Mouse (Mus musculus): Measurements from ENCODE around the gene Tmem235. TPM values are rescaled to one million over a fixed set of nuclear protein-coding genes. Genes with fewer than 3 reads are reported as not detected.

Tmem235 gene
- not detected for polyA plus RNA-seq (2017; shearing (Covaris generic))

DNA sequence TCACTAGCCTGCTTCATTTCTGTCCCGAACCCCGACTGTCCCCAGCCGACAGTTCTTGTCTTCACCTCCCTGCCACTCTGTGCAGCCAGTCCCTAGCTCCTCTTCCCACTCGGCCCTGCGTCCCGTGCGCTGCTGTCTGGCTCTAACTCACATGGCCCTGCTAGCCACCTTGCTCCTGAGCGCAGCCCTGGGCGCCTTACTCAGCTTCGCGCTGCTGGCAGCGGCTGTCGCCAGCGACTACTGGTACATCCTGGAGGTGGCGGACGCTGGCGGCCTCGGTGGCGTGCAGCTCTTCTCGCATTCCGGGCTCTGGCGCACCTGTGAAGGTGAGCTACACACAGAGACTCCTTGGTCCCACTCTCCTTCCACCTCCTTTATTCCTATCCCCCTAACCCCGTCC lies at the start of gene Tmem235:
Tmem235 (plus strand) TSS at position 152 of the 400 bp plus-strand sequence.

DNA sequence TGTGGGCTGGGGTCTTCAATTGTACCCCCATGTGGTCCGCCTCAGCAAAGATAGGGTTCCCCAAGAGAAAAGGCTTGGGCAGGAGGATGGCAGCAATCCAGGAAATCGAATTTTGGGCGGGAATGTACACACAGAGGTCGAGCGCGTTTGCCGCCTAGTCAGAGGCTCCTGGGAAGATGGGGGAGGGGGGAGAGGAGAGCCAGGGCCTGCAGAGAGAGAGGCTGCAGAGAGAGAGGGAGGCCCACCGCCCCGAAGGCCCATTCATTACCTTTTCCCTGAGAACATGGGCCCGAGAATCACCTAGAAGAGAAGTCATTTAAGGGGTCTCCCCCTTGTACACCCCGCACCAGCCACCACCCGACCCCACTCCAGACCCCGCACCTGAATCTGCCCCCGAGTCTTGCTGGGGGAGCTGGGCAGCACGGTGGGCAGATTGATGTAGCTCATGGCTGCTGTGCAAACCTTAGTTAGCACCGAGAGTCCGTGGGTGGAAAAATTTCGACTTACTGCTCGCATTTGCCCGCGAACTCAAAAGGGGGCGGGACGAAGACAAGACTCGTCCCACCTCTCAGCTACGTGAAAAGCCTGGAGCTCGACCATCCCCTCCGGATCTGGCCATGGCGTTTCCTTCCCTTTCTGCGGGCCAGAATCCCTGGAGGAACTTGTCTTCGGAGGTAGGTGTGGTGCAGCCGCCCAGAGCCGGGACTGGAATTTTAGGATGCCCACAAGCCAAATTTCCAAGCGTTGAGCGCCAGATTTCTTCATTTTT lies 35.0 kb upstream of the Tmem235 start, which contains the start of the genes Afmid and Tk1:
Afmid (plus strand) TSS at position 592 of the 769 bp plus-strand sequence.
Tk1 (minus strand) TSS at position 760 of the 769 bp plus-strand sequence.

GRCm38 (mm10) chr11:117848985-117849671 lies 11.4 kb upstream of the Tmem235 start, which contains the start of gene Birc5:
Gene Birc5, plus strand, starts transcription at chr11:117849251.

DNA sequence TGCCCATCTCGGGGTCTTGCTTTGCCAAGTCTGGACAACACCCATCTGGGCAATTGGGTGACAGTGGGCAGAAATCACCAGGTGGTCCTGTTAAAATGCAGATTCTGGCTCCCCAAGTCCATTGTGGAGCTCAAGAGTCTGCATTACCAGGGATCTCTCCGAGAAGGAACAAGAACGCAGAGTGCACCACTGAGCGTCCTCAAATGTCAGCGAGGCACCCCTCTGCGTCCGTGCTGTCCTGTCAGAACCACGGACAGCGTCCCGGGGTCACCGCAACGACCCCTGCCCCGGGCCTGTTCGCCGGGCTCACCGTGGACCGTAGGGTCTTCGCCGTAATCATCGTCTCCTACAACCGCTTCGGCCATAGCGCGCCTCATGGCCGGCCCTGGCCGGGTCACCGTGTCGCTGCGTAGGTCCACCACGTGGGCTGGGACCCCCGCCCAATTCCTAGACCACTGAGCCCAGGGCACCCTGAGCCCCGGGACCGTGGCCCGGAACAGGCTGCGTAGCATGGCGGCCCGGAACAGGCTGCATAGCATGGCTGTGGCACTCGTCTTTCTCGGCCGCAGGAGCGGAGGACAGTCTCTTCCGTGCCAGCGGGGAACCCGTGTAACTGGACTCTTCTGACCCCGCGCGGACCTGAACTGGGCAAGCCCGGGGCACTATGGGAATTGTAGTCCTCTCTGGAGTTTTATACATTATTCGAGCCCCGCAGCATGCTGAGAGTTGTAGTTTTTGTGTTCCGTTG lies 12.5 kb downstream of the Tmem235 start, which contains the start of gene Tha1:
Tha1 (minus strand) TSS at position 621 of the 748 bp plus-strand sequence.

Other genes starting within 250 kb of the Tmem235 start
- 9.7 TPM for gene Tnrc6c, start 206.5 kb upstream of the Tmem235 start, polyA plus RNA-seq (2017; shearing (Covaris generic))
- 143 TPM for gene Tmc8, start 78.7 kb upstream of the Tmem235 start, polyA plus RNA-seq (2017; shearing (Covaris generic))
- 166 TPM for gene Tmc6, start 78.6 kb upstream of the Tmem235 start, polyA plus RNA-seq (2017; shearing (Covaris generic))
- 0.68 TPM for gene 6030468B19Rik, start 63.1 kb upstream of the Tmem235 start, polyA plus RNA-seq (2017; shearing (Covaris generic))
- 5.6 TPM for gene Gm20708, start 51.1 kb upstream of the Tmem235 start, polyA plus RNA-seq (2017; shearing (Covaris generic))
- gene Syngr2, start 51.1 kb upstream of the Tmem235 start, polyA plus RNA-seq (2017; shearing (Covaris generic)) = 177 TPM
- 30.3 TPM for gene Afmid, start 34.8 kb upstream of the Tmem235 start, polyA plus RNA-seq (2017; shearing (Covaris generic))
- gene Tk1, start 34.7 kb upstream of the Tmem235 start, polyA plus RNA-seq (2017; shearing (Covaris generic)) = 34.4 TPM
- 16.9 TPM for gene Birc5, start 11.5 kb upstream of the Tmem235 start, polyA plus RNA-seq (2017; shearing (Covaris generic))
- gene Tha1, start 12.7 kb downstream of the Tmem235 start, polyA plus RNA-seq (2017; shearing (Covaris generic)) = 20.7 TPM
- gene Socs3, start 109.3 kb downstream of the Tmem235 start, polyA plus RNA-seq (2017; shearing (Covaris generic)) = 51.2 TPM
- 40.3 TPM for gene Pgs1, start 125.5 kb downstream of the Tmem235 start, polyA plus RNA-seq (2017; shearing (Covaris generic))

Data from CD4-positive, CD25-positive, alpha-beta regulatory T cell, adult 9 weeks (primary cell).